Mouse (Mus musculus): ENCODE measurements at regions not wholly inside any gene's neighbourhood (a gene's known extent, or its start where the extent isn't known, plus 50 kb on each side); places are given as distances from the start of the nearest gene placed in this dataset.

- no peaks in the 10 kb centered on the region for H3K9me3 ChIP-seq (replicated peaks; ENCODE audit: low read length)
- no peak for TF ChIP-seq ZKSCAN1 (IDR thresholded peaks at IDR 0.05; ENCODE audit: borderline replicate concordance, low read depth, low read length)
- no peak for TF ChIP-seq NRF1 (IDR thresholded peaks at IDR 0.05; ENCODE audit: low read depth, low read length)
- TF ChIP-seq RCOR1 (conservative IDR thresholded peaks at IDR 0.05; ENCODE audit: low read depth, low read length), result no peak
- TF ChIP-seq POLR2A (IDR thresholded peaks at IDR 0.05; ENCODE audit: low read depth, low read length), result no peak
- TF ChIP-seq JUN (IDR thresholded peaks at IDR 0.05; ENCODE audit: insufficient read depth, low read depth, low read length), result no peak
- no peak for TF ChIP-seq ZC3H11A (IDR thresholded peaks at IDR 0.05; ENCODE audit: low read depth, low read length)
- no peak for TF ChIP-seq MAX (IDR thresholded peaks at IDR 0.05; ENCODE audit: low read length)
- TF ChIP-seq MYC (IDR thresholded peaks at IDR 0.05; ENCODE audit: low read depth, low read length), result no peak
- no peak for TF ChIP-seq USF2 (conservative IDR thresholded peaks at IDR 0.05; ENCODE audit: low read depth, low read length)
- no peak for TF ChIP-seq CTCF (conservative IDR thresholded peaks at IDR 0.05 in 1 of 2, IDR thresholded peaks at IDR 0.05 in 1 of 2; ENCODE audit: low read depth in 2 of 2, low read length in 2 of 2)
- TF ChIP-seq JUND (conservative IDR thresholded peaks at IDR 0.05; ENCODE audit: low read depth, low read length), result no peak
- no peak for TF ChIP-seq PAX5 (IDR thresholded peaks at IDR 0.05; ENCODE audit: low read length)
- TF ChIP-seq TBP (conservative IDR thresholded peaks at IDR 0.05; ENCODE audit: low read depth, low read length), result no peak
- TF ChIP-seq EP300 (IDR thresholded peaks at IDR 0.05; ENCODE audit: low read length), result no peak
- no peak for TF ChIP-seq MAZ (IDR thresholded peaks at IDR 0.05; ENCODE audit: low read depth, low read length)
- no peak for TF ChIP-seq MXI1 (IDR thresholded peaks at IDR 0.05; ENCODE audit: low read depth, low read length)
- TF ChIP-seq USF1 (IDR thresholded peaks at IDR 0.05; ENCODE audit: low read depth, low read length), result no peak
- no peak for TF ChIP-seq E2F4 (IDR thresholded peaks at IDR 0.05; ENCODE audit: insufficient replicate concordance, low read depth, low read length)
- no peak for TF ChIP-seq UBTF (IDR thresholded peaks at IDR 0.05; ENCODE audit: low read depth, low read length)
- dilution Hi-C loops (cut with MboI; ENCODE audit: extremely low pct_ligation_motif_present, extremely low pct_unique_long_range_greater_than_20kb, low sequenced_read_pairs), result no loop called here
- no peaks in the 10 kb centered on the region for H3K79me2 ChIP-seq (replicated peaks; ENCODE audit: control insufficient read depth, extremely low read depth, insufficient read depth, poor library complexity, severe bottlenecking)
- DNase-seq (ENCODE audit: extremely low read depth), result no peak
- H3K27ac ChIP-seq (ENCODE audit: insufficient read depth, low read depth), result no peak overlapping the region
- no peaks in the 10 kb centered on the region for H3K27me3 ChIP-seq (replicated peaks)
- no peaks in the 10 kb centered on the region for H3K4me1 ChIP-seq (ENCODE audit: control insufficient read depth in 1 of 2, insufficient read depth in 2 of 2)
- H3K9ac ChIP-seq (ENCODE audit: insufficient read depth, low read depth), result no peak overlapping the region
- in situ Hi-C loops (cut with MboI; ENCODE audit: low pct_ligation_motif_present, low pct_unique_long_range_greater_than_20kb, low sequenced_read_pairs), result no loop called here
- no peaks in the 10 kb centered on the region for H3K36me3 ChIP-seq (replicated peaks in 1 of 2; ENCODE audit: control insufficient read depth in 1 of 2, insufficient read depth in 1 of 2, low read length in 1 of 2)
- H3K4me2 ChIP-seq (ENCODE audit: insufficient read depth, low read depth, poor library complexity, severe bottlenecking), result no peak overlapping the region
- no peak overlapping the region for H3K4me3 ChIP-seq (replicated peaks in 1 of 3; ENCODE audit: low read depth in 2 of 3, low read length in 2 of 3, poor library complexity in 1 of 3)
Measured at GRCm38 (mm10) chr4:7142781-7143180, 1096.1 kb downstream of the Car8 start.

GRCm38 (mm10) chr4:7112159-7112558, 1126.7 kb downstream of the Car8 start:
- no peak overlapping the region for H3K4me3 ChIP-seq (replicated peaks in 1 of 3; ENCODE audit: low read depth in 2 of 3, low read length in 2 of 3, poor library complexity in 1 of 3)
- H3K4me2 ChIP-seq (ENCODE audit: insufficient read depth, low read depth, poor library complexity, severe bottlenecking), result peak overlapping the region; percentile 9; the same call in 1 of the 2 replicates
- H3K27ac ChIP-seq (ENCODE audit: insufficient read depth, low read depth), result no peak overlapping the region
- DNase-seq (ENCODE audit: extremely low read depth), result peak; percentile 52
- H3K9me3 ChIP-seq (replicated peaks; ENCODE audit: low read length), result no peaks in the 10 kb centered on the region
- no peak overlapping the region for H3K9ac ChIP-seq (ENCODE audit: insufficient read depth, low read depth)
- no peaks in the 10 kb centered on the region for H3K36me3 ChIP-seq (replicated peaks in 1 of 2; ENCODE audit: control insufficient read depth in 1 of 2, insufficient read depth in 1 of 2, low read length in 1 of 2)
- no peaks in the 10 kb centered on the region for H3K27me3 ChIP-seq (replicated peaks)
- peaks cover 0 to 5% of the 10 kb centered on the region in 2 experiments; a peak in 1 of 4 replicates for H3K4me1 ChIP-seq (ENCODE audit: control insufficient read depth in 1 of 2, insufficient read depth in 2 of 2)
- TF ChIP-seq MAX (IDR thresholded peaks at IDR 0.05; ENCODE audit: low read length) (peak; percentile 23; the same call in 1 of the 2 replicates), EP300 (IDR thresholded peaks at IDR 0.05; ENCODE audit: low read length) (peak; percentile 53; the same call in 1 of the 2 replicates), ETS1 (conservative IDR thresholded peaks at IDR 0.05; ENCODE audit: low read depth, low read length) (0 out of 2 replicates have a peak, but pooled peaks have one; percentile 25), MEF2A (IDR thresholded peaks at IDR 0.05; ENCODE audit: borderline replicate concordance, low read depth, low read length) (no peak), JUN (IDR thresholded peaks at IDR 0.05; ENCODE audit: insufficient read depth, low read depth, low read length) (peak; percentile 27; the same call in 1 of the 2 replicates), ZNF384 (IDR thresholded peaks at IDR 0.05; ENCODE audit: low read depth, low read length) (peak; percentile 75), NRF1 (IDR thresholded peaks at IDR 0.05; ENCODE audit: low read depth, low read length) (no peak), JUND (conservative IDR thresholded peaks at IDR 0.05; ENCODE audit: low read depth, low read length) (peak; percentile 58; the same call in 1 of the 2 replicates)
- H3K79me2 ChIP-seq (replicated peaks; ENCODE audit: control insufficient read depth, extremely low read depth, insufficient read depth, poor library complexity, severe bottlenecking), result no peaks in the 10 kb centered on the region
- dilution Hi-C loops (cut with MboI; ENCODE audit: extremely low pct_ligation_motif_present, extremely low pct_unique_long_range_greater_than_20kb, low sequenced_read_pairs), result no loop called here
- in situ Hi-C loops (cut with MboI; ENCODE audit: low pct_ligation_motif_present, low pct_unique_long_range_greater_than_20kb, low sequenced_read_pairs), result no loop called here

Measured in CH12.LX (cell line).